Mouse (Mus musculus) gastrocnemius, postnatal 25 days (tissue): ENCODE results near the gene Lactb. TPM values are rescaled to one million over a fixed set of nuclear protein-coding genes. Genes with fewer than 3 reads are reported as not detected.
A peak's percentile ranks its signal among the peaks of the same experiment; 100 is the strongest.

Experiments
- DNase-seq: peaks from one replicate; pipeline ENCODE4 v3.0.0; 2022
- total RNA-seq, 2 experiments: library from RNA; stranded (reverse); gene quantifications; 1 replicate in 1 of 2; 2 replicates in 1 of 2; pipeline ENCODE4 v1.2.3; 2021

Lactb gene
- total RNA-seq, 2 experiments from 2014 or later = 17.8 to 19.5 TPM

- DNase-seq = no peak
Observed at GRCm38 (mm10) chr9:66980458-66980857, 5.2 kb upstream of the Lactb start.

GRCm38 (mm10) chr9:66978468-66978867, 3.2 kb upstream of the Lactb start:
- no peak for DNase-seq

GRCm38 (mm10) chr9:66977982-66978381, 2.7 kb upstream of the Lactb start:
- no peak for DNase-seq

- no peak for DNase-seq
Observed at GRCm38 (mm10) chr9:66977121-66977520, 1.8 kb upstream of the Lactb start.

GRCm38 (mm10) chr9:66974721-66975225, 511 bp downstream of the Lactb start:
- DNase-seq = peak; percentile 79

- DNase-seq = no peak
Observed at GRCm38 (mm10) chr9:66971116-66971515, 4.2 kb downstream of the Lactb start.

GRCm38 (mm10) chr9:66967492-66967891, 7.8 kb downstream of the Lactb start:
- no peak for DNase-seq

GRCm38 (mm10) chr9:66961478-66961877, 13.8 kb downstream of the Lactb start:
- no peak for DNase-seq

- no peak for DNase-seq
Observed at GRCm38 (mm10) chr9:66957451-66957850, 17.8 kb downstream of the Lactb start.

- no peak for DNase-seq
Observed at GRCm38 (mm10) chr9:66952886-66953285, 22.4 kb downstream of the Lactb start.

- DNase-seq = peak; percentile 38
Observed at GRCm38 (mm10) chr9:66952321-66952720, 23.0 kb downstream of the Lactb start.

- no peak for DNase-seq
Observed at GRCm38 (mm10) chr9:66948536-66948935, 26.7 kb downstream of the Lactb start.

- peak; percentile 96 for DNase-seq
Observed at GRCm38 (mm10) chr9:66945647-66946641, 29.3 kb downstream of the Lactb start, which contains the start of gene Rps27l. TSS of gene Rps27l (plus strand) at chr9:66946086.

- no peak for DNase-seq
Observed at GRCm38 (mm10) chr9:66945161-66945560, 30.1 kb downstream of the Lactb start.

GRCm38 (mm10) chr9:66938836-66939235, 36.4 kb downstream of the Lactb start:
- DNase-seq = no peak

GRCm38 (mm10) chr9:66937507-66937906, 37.8 kb downstream of the Lactb start:
- peak; percentile 62 for DNase-seq

- DNase-seq = no peak
Observed at GRCm38 (mm10) chr9:66933869-66934808, 41.1 kb downstream of the Lactb start.

GRCm38 (mm10) chr9:66930351-66930750, 44.9 kb downstream of the Lactb start:
- DNase-seq = no peak

- no peak for DNase-seq
Observed at GRCm38 (mm10) chr9:66927696-66928402, 47.4 kb downstream of the Lactb start.

- DNase-seq = no peak
Observed at GRCm38 (mm10) chr9:66925853-66926252, 49.4 kb downstream of the Lactb start.

GRCm38 (mm10) chr9:66922076-66922475, 53.2 kb downstream of the Lactb start:
- DNase-seq = no peak
